Mouse (Mus musculus): Measurements from ENCODE around the gene Dock1. TPM values are rescaled to one million over a fixed set of nuclear protein-coding genes. Genes with fewer than 3 reads are reported as not detected.

Dock1 gene
- polyA plus RNA-seq, 1 experiment from 2014 or later, result 5.9 TPM

DNA sequence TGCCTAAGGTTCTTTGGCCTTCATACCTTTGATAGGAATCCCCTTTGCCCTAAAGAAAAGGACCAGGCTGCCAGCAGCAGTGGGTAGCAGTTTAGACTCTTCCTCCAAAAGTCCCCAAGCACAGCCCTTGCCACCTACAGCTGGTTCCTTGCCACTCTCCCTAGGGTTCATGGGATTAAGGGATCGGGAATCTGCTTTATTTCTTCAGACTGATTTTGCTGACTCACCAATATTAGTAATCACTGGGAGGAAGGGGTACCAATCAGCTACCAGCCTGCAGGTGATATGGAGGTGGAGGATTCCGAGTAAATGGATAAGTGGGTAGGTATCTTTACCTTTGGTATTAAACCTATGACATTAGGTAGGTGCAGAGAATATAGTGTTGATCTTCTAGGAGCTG is 340.5 kb downstream of the Dock1 start:
- Histone ChIP-seq H3K36me3 (ENCODE audit: control insufficient read depth, insufficient read depth, low read length) (no peaks in the 10 kb centered on the region), H3K4me2 (ENCODE audit: low read depth, low read length) (no peak overlapping the region), H3K4me1 (ENCODE audit: control insufficient read depth, insufficient read depth, low read length) (no peaks in the 10 kb centered on the region), H3K9ac (replicated peaks; ENCODE audit: low read depth, low read length) (no peak overlapping the region), H3K4me3 (ENCODE audit: low read depth, low read length) (no peak overlapping the region), H3K27ac (ENCODE audit: low read depth, low read length) (no peak overlapping the region), H3K9me3 (ENCODE audit: control insufficient read depth, low read length) (no peaks in the 10 kb centered on the region), H3K27me3 (ENCODE audit: control insufficient read depth, insufficient read depth, low read length) (no peaks in the 10 kb centered on the region)
- ATAC-seq (ENCODE audit: low read depth), result no peak
- WGBS, result 99% methylated on average over 2 of the region's 2 CpGs

GRCm38 (mm10) chr7:135017531-135017930 is 347.1 kb downstream of the Dock1 start:
- Histone ChIP-seq H3K27me3 (ENCODE audit: control insufficient read depth, insufficient read depth, low read length) (no peaks in the 10 kb centered on the region), H3K36me3 (ENCODE audit: control insufficient read depth, insufficient read depth, low read length) (no peaks in the 10 kb centered on the region), H3K4me3 (ENCODE audit: low read depth, low read length) (no peak overlapping the region), H3K4me2 (ENCODE audit: low read depth, low read length) (no peak overlapping the region), H3K4me1 (ENCODE audit: control insufficient read depth, insufficient read depth, low read length) (no peaks in the 10 kb centered on the region), H3K9ac (replicated peaks; ENCODE audit: low read depth, low read length) (no peak overlapping the region), H3K9me3 (ENCODE audit: control insufficient read depth, low read length) (no peaks in the 10 kb centered on the region), H3K27ac (ENCODE audit: low read depth, low read length) (no peak overlapping the region)
- ATAC-seq (ENCODE audit: low read depth), result no peak
- WGBS, result 84% methylated on average over 1 of the region's 1 CpGs

DNA sequence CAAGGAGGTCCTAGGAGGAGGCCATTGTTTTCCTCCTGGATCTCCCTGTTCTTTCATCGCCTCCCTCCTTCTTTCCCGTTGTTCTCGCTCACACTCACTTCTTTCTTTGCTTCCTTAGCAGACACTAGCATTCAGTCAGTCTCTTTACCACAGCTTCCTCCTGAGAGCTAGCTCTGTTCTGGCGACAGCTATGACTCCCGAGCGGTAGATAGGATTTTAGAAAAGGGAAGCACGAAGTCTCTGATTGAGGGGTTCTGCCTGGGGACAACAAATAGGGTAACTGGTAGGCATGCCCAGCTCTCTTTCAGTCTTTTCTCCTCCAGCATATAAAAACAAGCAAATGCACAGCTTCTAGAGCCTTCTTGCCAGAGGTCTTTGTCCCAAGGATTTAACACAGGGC is 350.3 kb downstream of the Dock1 start:
- H3K9me3 ChIP-seq (ENCODE audit: control insufficient read depth, low read length), result no peaks in the 10 kb centered on the region
- no peak overlapping the region for H3K4me3 ChIP-seq (ENCODE audit: low read depth, low read length)
- no peak overlapping the region for H3K27ac ChIP-seq (ENCODE audit: low read depth, low read length)
- no peak for ATAC-seq (ENCODE audit: low read depth)
- 86% methylated on average over 7 of the region's 7 CpGs for WGBS
- no peaks in the 10 kb centered on the region for H3K4me1 ChIP-seq (ENCODE audit: control insufficient read depth, insufficient read depth, low read length)
- H3K4me2 ChIP-seq (ENCODE audit: low read depth, low read length), result no peak overlapping the region
- no peaks in the 10 kb centered on the region for H3K27me3 ChIP-seq (ENCODE audit: control insufficient read depth, insufficient read depth, low read length)
- no peaks in the 10 kb centered on the region for H3K36me3 ChIP-seq (ENCODE audit: control insufficient read depth, insufficient read depth, low read length)
- no peak overlapping the region for H3K9ac ChIP-seq (replicated peaks; ENCODE audit: low read depth, low read length)

GRCm38 (mm10) chr7:135021544-135022100 is 351.2 kb downstream of the Dock1 start:
- H3K9ac ChIP-seq (replicated peaks; ENCODE audit: low read depth, low read length), result no peak overlapping the region
- H3K27me3 ChIP-seq (ENCODE audit: control insufficient read depth, insufficient read depth, low read length), result no peaks in the 10 kb centered on the region
- H3K9me3 ChIP-seq (ENCODE audit: control insufficient read depth, low read length), result no peaks in the 10 kb centered on the region
- no peak overlapping the region for H3K27ac ChIP-seq (ENCODE audit: low read depth, low read length)
- no peak for ATAC-seq (ENCODE audit: low read depth)
- H3K4me1 ChIP-seq (ENCODE audit: control insufficient read depth, insufficient read depth, low read length), result no peaks in the 10 kb centered on the region
- H3K4me2 ChIP-seq (ENCODE audit: low read depth, low read length), result no peak overlapping the region
- H3K4me3 ChIP-seq (ENCODE audit: low read depth, low read length), result no peak overlapping the region
- WGBS, result 91% methylated on average over 9 of the region's 9 CpGs
- H3K36me3 ChIP-seq (ENCODE audit: control insufficient read depth, insufficient read depth, low read length), result no peaks in the 10 kb centered on the region

DNA sequence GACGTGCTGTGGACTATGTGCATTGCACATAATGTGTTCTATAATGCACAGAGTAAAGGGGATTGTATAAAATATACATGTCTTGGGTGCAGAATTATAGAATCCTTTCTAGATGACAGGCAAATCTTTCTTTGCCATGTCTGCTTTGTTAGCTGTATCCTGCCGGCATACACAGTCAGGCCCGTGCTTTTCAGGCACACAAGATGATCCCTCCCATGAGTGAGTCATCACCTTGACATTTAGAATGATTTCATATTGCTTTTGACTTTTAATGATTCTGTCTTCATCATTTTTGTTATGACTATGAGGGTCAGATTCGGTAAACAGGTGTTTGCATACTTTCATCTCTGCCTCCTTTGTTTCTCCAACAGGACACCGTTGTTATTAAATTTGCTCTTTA is 354.1 kb downstream of the Dock1 start:
- Histone ChIP-seq H3K9ac (replicated peaks; ENCODE audit: low read depth, low read length) (no peak overlapping the region), H3K4me1 (ENCODE audit: control insufficient read depth, insufficient read depth, low read length) (no peaks in the 10 kb centered on the region), H3K4me3 (ENCODE audit: low read depth, low read length) (no peak overlapping the region), H3K27ac (ENCODE audit: low read depth, low read length) (no peak overlapping the region), H3K36me3 (ENCODE audit: control insufficient read depth, insufficient read depth, low read length) (no peaks in the 10 kb centered on the region), H3K27me3 (ENCODE audit: control insufficient read depth, insufficient read depth, low read length) (no peaks in the 10 kb centered on the region), H3K4me2 (ENCODE audit: low read depth, low read length) (no peak overlapping the region), H3K9me3 (ENCODE audit: control insufficient read depth, low read length) (no peaks in the 10 kb centered on the region)
- no peak for ATAC-seq (ENCODE audit: low read depth)
- WGBS, result 94% methylated on average over 5 of the region's 5 CpGs

- Histone ChIP-seq H3K4me1 (ENCODE audit: control insufficient read depth, insufficient read depth, low read length) (no peaks in the 10 kb centered on the region), H3K9ac (replicated peaks; ENCODE audit: low read depth, low read length) (no peak overlapping the region), H3K36me3 (ENCODE audit: control insufficient read depth, insufficient read depth, low read length) (no peaks in the 10 kb centered on the region), H3K4me2 (ENCODE audit: low read depth, low read length) (no peak overlapping the region), H3K27ac (ENCODE audit: low read depth, low read length) (no peak overlapping the region), H3K4me3 (ENCODE audit: low read depth, low read length) (no peak overlapping the region), H3K27me3 (ENCODE audit: control insufficient read depth, insufficient read depth, low read length) (no peaks in the 10 kb centered on the region), H3K9me3 (ENCODE audit: control insufficient read depth, low read length) (no peaks in the 10 kb centered on the region)
- WGBS, result 86% methylated on average over 2 of the region's 2 CpGs
- no peak for ATAC-seq (ENCODE audit: low read depth)
These were observed 358.3 kb downstream of the Dock1 start for GRCm38 (mm10) chr7:135028716-135029115.

- Histone ChIP-seq H3K27ac (ENCODE audit: low read depth, low read length) (no peak overlapping the region), H3K4me2 (ENCODE audit: low read depth, low read length) (no peak overlapping the region), H3K27me3 (ENCODE audit: control insufficient read depth, insufficient read depth, low read length) (no peaks in the 10 kb centered on the region), H3K9me3 (ENCODE audit: control insufficient read depth, low read length) (no peaks in the 10 kb centered on the region), H3K4me1 (ENCODE audit: control insufficient read depth, insufficient read depth, low read length) (no peaks in the 10 kb centered on the region), H3K9ac (replicated peaks; ENCODE audit: low read depth, low read length) (no peak overlapping the region), H3K4me3 (ENCODE audit: low read depth, low read length) (no peak overlapping the region), H3K36me3 (ENCODE audit: control insufficient read depth, insufficient read depth, low read length) (no peaks in the 10 kb centered on the region)
- WGBS, result 81% methylated on average over 3 of the region's 3 CpGs
- no peak for ATAC-seq (ENCODE audit: low read depth)
These were observed 358.7 kb downstream of the Dock1 start for GRCm38 (mm10) chr7:135029136-135029535.

DNA sequence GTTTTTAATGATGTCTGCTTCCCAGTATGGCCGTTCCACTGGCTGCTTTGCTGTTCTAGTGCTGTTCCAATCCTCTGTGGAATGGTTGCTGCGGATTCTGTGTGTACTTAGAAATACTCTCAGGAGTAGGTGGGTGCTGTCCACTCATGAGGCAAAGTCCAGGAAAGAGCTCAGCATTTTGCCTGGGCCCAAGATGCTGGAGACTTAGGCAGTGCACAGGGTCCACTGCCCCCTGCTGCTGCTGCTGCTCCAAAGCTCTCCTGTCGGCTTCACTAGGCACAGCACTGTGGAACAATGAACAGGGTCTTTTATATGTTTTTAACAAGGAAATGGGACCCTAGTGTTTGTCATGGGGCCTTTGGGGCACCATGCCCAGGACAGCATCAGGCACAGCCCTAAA is 361.0 kb downstream of the Dock1 start:
- H3K9me3 ChIP-seq (ENCODE audit: control insufficient read depth, low read length), result no peaks in the 10 kb centered on the region
- WGBS, result 70% methylated on average over 3 of the region's 3 CpGs

DNA sequence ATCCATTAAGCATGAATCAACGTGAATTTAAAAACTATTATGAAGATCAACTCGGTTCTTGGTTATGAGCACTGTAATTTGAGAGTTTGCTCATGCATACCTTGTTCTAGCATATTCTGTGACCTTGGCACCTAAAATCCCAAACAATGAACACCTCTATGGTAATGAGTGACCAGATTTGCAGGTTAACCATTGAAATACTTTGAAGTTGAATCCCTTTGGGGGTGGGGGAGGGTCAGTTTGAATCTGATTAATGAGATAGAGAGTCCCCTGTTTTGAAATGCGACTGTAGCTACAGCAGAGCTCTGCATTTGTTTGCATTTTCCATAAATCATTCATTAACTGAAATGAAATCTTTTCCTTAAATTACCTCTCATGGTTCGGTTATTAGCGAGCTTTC is 364.4 kb downstream of the Dock1 start:
- no peak for ATAC-seq (ENCODE audit: low read depth)
- H3K4me2 ChIP-seq (ENCODE audit: low read depth, low read length), result no peak overlapping the region
- WGBS, result 46% methylated on average over 5 of the region's 5 CpGs
- H3K4me3 ChIP-seq (ENCODE audit: low read depth, low read length), result no peak overlapping the region
- no peaks in the 10 kb centered on the region for H3K9me3 ChIP-seq (ENCODE audit: control insufficient read depth, low read length)
- no peak overlapping the region for H3K27ac ChIP-seq (ENCODE audit: low read depth, low read length)
- H3K4me1 ChIP-seq (ENCODE audit: control insufficient read depth, insufficient read depth, low read length), result peaks cover 4% of the 10 kb centered on the region; the same call in 1 of the 2 replicates
- H3K9ac ChIP-seq (replicated peaks; ENCODE audit: low read depth, low read length), result no peak overlapping the region
- H3K27me3 ChIP-seq (ENCODE audit: control insufficient read depth, insufficient read depth, low read length), result no peaks in the 10 kb centered on the region
- no peaks in the 10 kb centered on the region for H3K36me3 ChIP-seq (ENCODE audit: control insufficient read depth, insufficient read depth, low read length)

More for the DNA sequence above, 361.0 kb downstream of the Dock1 start:
- no peak overlapping the region for H3K4me3 ChIP-seq (ENCODE audit: low read depth, low read length)
- no peaks in the 10 kb centered on the region for H3K27me3 ChIP-seq (ENCODE audit: control insufficient read depth, insufficient read depth, low read length)
- H3K4me2 ChIP-seq (ENCODE audit: low read depth, low read length), result no peak overlapping the region
- H3K9ac ChIP-seq (replicated peaks; ENCODE audit: low read depth, low read length), result no peak overlapping the region
- H3K4me1 ChIP-seq (ENCODE audit: control insufficient read depth, insufficient read depth, low read length), result peaks cover 4% of the 10 kb centered on the region; the same call in 1 of the 2 replicates
- no peak for ATAC-seq (ENCODE audit: low read depth)
- H3K36me3 ChIP-seq (ENCODE audit: control insufficient read depth, insufficient read depth, low read length), result no peaks in the 10 kb centered on the region
- no peak overlapping the region for H3K27ac ChIP-seq (ENCODE audit: low read depth, low read length)

Data from neural tube, embryonic 14.5 days (tissue).